Mouse (Mus musculus) T-cell, adult 66 days (primary cell): Measurements from ENCODE around the gene Ilkap. TPM values are rescaled to one million over a fixed set of nuclear protein-coding genes. Genes with fewer than 3 reads are reported as not detected.

Source experiments
- total RNA-seq, 2 experiments: library from RNA; stranded (reverse); gene quantifications; 3 replicates in 1 of 2; 4 replicates in 1 of 2; pipeline ENCODE4 v1.2.4; 2023

Gene Ilkap
- total RNA-seq = 100 to 1,000 TPM; 121 to 128 TPM

GRCm38 (mm10) chr1:91398260-91399062 is at the start of gene Ilkap:
Ilkap (minus strand) TSS chr1:91398815.

GRCm38 (mm10) chr1:91413898-91414594 is 15.4 kb upstream of the Ilkap start, which contains the start of gene Hes6:
Hes6 (minus strand) TSS chr1:91414038.

GRCm38 (mm10) chr1:91366215-91367108 is 32.2 kb downstream of the Ilkap start, which contains the start of gene Erfe:
Erfe (plus strand) TSS chr1:91366430.

GRCm38 (mm10) chr1:91350841-91351240 is 47.8 kb downstream of the Ilkap start, which contains the start of gene Klhl30:
Klhl30 (plus strand) TSS chr1:91351016.

Other genes with a start within 250 kb of the Ilkap start
- 10 to 100 TPM; 24.1 to 29.0 TPM for gene Ramp1, start 219.0 kb downstream of the Ilkap start, total RNA-seq
- gene Ube2f, start 148.5 kb downstream of the Ilkap start, total RNA-seq = 10 to 100 TPM; 59.3 to 62.2 TPM
- 10 to 100 TPM; 25.1 to 25.7 TPM for gene Scly, start 100.5 kb downstream of the Ilkap start, total RNA-seq
- gene Espnl, start 76.7 kb downstream of the Ilkap start, total RNA-seq = under 1 TPM; 0.23 to 0.27 TPM
- not detected for gene Klhl30, start 47.8 kb downstream of the Ilkap start, total RNA-seq
- not detected for gene Erfe, start 32.4 kb downstream of the Ilkap start, total RNA-seq
- 10 to 100 TPM; 34.4 to 37.5 TPM for gene Hes6, start 15.2 kb upstream of the Ilkap start, total RNA-seq
- 10 to 100 TPM in 1 of 2 experiments, 1 to 10 TPM in 1; 8.0 to 13.3 TPM for gene Per2, start 60.5 kb upstream of the Ilkap start, total RNA-seq
- gene Traf3ip1, start 95.8 kb upstream of the Ilkap start, total RNA-seq = 1 to 10 TPM; 6.8 to 9.5 TPM
- 10 to 100 TPM in 1 of 2 experiments, 1 to 10 TPM in 1; 8.8 to 10.3 TPM for gene Asb1, start 141.7 kb upstream of the Ilkap start, total RNA-seq